Mouse (Mus musculus) c-Kit-positive CD71-positive TER-119-negative erythroid progenitor cells, embryonic 14.5 days (primary cell): ENCODE results near the gene Uhrf1.

Experiments
- DNase-seq: peaks from one replicate; pipeline ENCODE4 v3.0.0-alpha.2; 2013; ENCODE audit warnings: low read depth

Gene Uhrf1

GRCm38 (mm10) chr17:56300186-56300585 lies 2.9 kb upstream of the Uhrf1 start, which contains the start of gene Arrdc5:
Gene Arrdc5, minus strand, starts transcription at chr17:56300286.
- DNase-seq = no peak

DNA sequence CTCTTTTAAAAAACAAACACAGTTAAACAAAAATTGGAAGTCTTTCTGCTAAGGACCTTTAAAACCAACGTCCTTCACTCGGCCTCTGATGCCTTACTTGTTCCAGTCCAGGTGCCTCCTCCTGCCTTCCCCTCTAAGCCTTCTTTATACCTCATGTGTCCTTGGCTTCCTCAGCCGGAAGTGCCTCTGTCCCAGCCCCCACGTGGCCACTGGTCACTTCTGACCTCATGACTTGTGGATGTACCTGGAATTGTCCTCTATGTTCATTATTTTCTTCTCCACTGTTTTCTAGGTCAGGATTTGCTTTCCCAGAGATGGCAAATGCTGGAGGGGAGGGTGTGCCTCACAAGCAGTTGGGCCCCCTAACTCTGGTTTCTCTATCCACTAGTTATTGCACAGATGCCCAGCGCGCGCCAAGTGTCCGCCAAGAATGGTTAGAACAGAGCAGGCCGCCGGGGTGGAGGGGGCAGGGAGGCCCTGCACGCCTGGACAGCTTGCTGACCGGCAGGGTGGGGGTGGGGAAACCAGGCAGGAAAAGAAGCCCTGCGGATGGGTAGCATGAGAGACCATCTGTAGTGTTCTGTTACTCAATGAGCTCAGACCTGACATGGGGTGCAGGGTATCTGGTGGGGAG lies 641 bp upstream of the Uhrf1 start:
- no peak for DNase-seq

- DNase-seq = peak; percentile 96
Observed at GRCm38 (mm10) chr17:56303847-56304586, 896 bp downstream of the Uhrf1 start.

DNA sequence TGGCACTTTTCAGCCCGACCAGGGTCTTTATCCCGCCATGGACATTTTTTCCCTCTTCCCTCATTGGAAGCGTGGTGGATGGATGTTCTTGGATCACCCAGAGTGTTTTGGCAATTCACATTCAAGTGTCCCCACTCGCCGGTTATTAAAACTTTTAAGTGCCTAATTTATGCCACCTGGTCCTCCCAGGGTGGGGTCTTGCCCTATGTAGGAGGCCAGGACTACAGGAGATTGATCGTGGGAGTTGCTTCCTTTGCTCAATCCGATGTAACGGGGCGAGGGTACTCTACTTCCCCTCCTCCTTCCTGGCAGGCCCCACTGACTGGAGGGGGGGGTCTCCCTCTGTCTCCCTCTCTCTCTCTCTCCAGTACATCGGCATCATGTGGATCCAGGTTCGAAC lies 1.6 kb downstream of the Uhrf1 start:
- DNase-seq = no peak

DNA sequence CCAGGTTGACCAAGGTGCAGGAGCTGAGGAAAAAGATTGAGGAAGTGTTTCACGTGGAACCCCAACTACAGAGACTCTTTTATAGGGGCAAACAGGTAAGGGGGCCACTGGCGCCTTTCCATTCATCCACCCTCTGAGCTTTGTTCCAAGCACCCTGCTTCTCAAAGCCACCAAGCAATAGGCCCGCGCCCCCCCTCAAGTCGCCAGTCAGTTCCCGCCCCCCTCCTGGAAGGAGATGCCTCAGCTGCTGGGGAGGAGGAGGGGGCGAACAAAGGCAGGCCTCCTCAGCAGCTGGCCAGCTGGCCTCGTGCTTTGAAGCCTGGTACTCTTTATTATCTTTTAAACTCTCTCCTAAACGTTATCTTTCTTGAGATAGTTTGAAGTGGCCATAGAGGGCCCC lies 2.0 kb downstream of the Uhrf1 start:
- DNase-seq = no peak

DNA sequence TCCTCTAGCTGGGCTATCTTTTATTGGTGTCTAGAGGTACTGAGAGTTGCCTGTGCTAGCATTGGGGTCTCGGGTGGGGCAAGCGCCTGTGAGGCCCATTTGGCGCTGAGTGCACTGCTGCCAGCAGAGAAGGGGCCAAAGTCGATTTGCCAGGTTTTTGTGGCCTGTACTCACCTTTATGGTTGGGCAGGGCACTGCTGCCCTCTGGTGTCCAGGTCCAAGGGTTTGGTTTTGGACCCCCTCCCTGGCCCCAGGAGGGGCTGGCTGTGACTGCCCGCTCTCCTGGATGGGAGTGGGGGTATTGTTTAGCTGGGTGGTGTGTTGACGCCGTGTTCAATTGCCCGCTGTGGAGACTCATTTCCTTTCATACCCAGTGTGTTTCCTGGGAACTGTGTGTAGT lies 2.7 kb downstream of the Uhrf1 start:
- no peak for DNase-seq

DNA sequence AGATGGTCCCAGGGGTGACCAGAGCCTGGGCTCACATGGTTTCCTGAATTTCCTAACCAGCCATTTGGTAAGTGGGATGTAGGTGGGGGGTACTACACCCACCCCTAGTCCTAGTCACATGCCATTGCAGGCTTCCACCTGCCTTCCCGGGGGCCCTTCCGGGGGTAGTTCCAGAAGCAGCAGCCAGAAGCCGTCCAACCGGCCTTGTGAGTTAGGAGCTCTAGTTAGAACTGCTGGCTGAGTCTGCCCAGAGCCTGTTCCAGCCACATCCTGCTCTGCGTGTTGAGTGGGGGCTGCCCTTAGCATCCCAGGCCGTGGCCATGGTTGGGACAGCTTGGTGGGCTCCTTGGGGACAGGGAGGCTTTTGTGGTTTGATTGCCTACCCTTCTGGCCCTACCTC lies 5.0 kb downstream of the Uhrf1 start:
- DNase-seq = no peak

DNA sequence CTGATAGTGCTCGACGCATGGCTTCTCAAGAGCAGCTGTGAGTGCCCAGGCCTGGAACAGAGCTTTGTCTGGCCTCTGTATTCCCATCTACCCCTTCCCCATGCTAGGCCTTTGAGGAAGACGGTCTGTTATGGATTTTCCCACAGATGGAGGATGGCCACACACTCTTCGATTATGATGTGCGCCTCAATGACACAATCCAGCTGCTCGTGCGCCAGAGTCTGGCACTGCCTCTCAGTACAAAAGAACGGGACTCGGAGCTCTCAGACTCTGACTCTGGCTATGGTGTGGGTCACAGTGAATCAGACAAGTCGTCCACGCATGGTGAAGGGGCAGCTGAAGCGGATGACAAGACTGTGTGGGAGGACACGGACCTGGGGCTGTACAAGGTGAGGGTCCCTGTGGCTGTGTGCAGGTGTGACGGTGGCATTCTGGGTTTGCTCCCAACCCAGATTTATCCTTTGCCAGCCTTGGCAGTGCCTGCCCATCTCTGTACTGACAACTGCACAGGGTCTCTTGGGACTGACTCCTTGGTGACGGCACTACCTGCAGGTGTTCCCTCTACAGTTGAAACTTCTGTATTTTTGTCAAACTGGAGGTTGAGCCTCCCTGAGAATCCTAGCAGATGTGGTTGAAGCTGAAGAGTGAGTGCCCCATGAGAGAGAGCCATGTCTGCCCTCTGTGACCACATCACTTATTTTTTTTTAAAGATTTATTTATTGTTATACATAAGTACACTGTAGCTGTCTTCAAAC lies 6.2 kb downstream of the Uhrf1 start:
- DNase-seq = no peak

GRCm38 (mm10) chr17:56324419-56324818 lies 21.3 kb downstream of the Uhrf1 start:
- no peak for DNase-seq

GRCm38 (mm10) chr17:56325450-56326152 lies 22.5 kb downstream of the Uhrf1 start, which contains the start of gene Kdm4b:
Gene Kdm4b, plus strand, starts transcription at chr17:56326062.
- DNase-seq = peak; percentile 97

DNA sequence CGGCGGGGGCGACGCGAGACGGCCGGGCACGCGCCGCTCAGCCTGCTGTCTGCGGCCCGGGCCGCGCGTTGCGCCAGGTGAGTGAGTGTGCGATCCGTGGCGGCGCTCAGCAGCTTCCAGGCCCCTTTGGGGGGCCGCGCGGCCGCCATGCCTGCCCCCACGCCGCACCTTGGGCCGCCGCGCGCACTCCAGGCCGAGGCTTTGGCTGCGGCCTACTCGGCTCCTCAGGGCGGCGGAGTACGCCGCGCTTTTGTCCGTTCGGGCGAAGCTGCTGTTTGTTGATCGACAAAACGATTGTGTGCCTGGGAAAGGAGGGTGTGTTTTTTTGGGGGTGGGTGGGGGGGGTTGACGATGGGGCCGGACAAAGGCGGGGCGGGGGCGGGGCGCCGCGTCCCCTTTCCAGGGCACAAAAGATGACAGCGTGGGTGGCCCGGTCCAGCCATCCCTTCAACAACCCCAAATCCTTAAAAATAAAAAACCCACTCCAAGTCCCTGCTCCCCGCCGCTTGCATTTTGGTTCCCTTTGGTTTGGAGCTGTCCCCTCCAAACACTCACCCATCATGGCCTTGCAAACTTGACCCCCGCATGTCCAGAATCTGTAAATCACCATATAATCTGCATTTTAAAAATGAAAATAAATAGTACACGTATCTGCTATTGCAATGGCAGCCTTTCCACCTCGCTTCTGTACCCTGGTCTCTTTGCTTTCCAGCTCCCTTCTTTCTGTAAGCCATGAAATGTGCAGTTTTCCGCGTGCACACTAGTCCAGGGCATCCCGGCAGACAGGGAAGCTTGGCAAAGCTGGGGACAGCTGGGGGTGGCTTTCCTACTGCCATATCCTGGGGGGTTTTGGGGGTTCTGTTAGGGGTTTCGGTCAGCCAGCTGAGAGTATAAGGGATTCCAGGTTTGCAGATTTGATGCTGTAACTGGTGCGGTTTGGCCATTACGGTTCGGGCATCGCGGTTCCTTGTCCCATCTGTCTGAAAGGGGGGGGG lies 23.3 kb downstream of the Uhrf1 start:
- no peak for DNase-seq

- no peak for DNase-seq
Observed at GRCm38 (mm10) chr17:56329267-56329666, 26.1 kb downstream of the Uhrf1 start.

GRCm38 (mm10) chr17:56330345-56330744 lies 27.2 kb downstream of the Uhrf1 start:
- no peak for DNase-seq

DNA sequence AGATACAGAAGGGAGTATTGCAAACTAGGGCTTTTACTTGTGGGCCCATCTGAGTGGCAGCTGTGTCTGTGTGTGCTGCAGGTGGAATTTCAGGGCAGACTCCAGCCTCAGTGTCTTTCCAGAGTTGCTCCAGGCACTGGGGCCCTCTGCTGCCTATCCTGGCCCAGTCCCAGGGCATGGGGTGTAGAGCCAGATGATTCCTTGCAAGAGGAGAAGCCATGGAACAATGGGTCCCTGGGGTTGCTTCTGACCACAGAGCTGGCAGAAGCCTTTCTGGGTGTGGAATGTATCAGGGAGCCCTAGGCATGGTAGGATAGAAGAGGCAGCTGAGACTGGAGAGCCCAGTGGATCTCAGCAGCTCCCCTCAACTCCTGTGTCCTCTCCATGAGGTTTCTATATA lies 28.1 kb downstream of the Uhrf1 start:
- no peak for DNase-seq

GRCm38 (mm10) chr17:56332987-56333386 lies 29.9 kb downstream of the Uhrf1 start:
- no peak for DNase-seq

GRCm38 (mm10) chr17:56337190-56337589 lies 34.1 kb downstream of the Uhrf1 start:
- peak; percentile 41 for DNase-seq

DNA sequence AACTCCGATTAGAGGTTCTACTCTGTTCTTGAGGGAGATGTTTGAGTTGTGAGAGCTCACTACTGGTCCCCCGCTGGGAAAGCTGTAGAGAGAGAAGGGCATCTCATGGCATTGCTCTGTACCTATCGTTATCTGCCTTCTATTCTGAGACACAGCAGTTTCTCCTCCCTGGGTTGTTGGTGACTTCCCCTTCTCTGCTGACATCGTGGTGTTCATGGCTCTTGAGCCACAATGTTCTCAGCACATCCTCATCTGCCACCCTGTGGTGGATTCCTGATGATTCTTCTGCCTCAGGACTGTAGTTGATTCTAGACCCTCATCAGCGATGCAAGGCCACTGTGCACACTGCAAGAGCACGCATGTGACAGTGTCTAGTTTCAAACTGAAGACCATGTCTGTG lies 34.7 kb downstream of the Uhrf1 start:
- DNase-seq = no peak

DNA sequence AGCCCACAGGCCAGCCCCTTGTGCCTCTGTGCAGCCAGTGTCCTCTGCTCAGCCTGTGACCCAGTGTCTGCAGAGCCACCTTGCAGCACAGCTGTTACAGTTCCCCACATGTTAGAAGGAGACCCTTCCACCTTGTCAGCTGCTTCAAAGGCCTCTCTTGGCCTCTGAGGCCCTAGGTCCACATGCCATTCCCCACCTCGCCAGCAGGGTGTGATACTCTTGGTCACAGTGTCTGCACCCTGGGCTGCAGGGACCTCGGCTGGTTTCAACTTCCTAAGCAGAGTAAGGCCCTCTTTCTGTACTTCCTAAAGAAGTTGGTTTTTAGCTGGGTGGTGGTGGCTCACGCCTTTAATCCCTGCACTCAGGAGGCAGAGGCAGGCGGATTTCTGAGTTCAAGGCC lies 35.8 kb downstream of the Uhrf1 start:
- DNase-seq = peak; percentile 40

- no peak for DNase-seq
Observed at GRCm38 (mm10) chr17:56340717-56341116, 37.6 kb downstream of the Uhrf1 start.

DNA sequence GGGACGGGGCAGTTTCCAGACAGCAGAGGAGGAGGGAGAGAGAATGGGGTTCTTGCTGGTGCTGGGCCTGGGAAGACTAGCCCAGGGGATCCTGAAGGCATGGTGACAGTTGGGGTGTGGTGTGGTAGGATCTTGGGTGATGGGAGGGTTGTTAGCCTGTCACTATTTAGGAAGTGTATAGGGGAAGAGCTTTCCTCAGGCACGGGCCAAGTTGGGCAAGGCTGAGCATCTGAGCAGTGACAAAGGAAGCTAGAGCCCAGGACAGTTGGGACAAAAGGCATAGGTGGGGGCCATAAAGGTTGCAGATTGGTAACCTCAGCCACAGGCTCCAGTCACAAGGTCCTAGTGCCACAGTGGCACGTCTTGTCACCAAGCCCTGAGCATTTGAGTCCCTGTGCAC lies 40.3 kb downstream of the Uhrf1 start:
- DNase-seq = no peak

- DNase-seq = no peak
Observed at GRCm38 (mm10) chr17:56345364-56345763, 42.2 kb downstream of the Uhrf1 start.
